Mouse (Mus musculus): ENCODE data around the gene Eif5b. TPM values are rescaled to one million over a fixed set of nuclear protein-coding genes. Genes with fewer than 3 reads are reported as not detected.

Eif5b gene
- 41.9 TPM for total RNA-seq (2023)

DNA sequence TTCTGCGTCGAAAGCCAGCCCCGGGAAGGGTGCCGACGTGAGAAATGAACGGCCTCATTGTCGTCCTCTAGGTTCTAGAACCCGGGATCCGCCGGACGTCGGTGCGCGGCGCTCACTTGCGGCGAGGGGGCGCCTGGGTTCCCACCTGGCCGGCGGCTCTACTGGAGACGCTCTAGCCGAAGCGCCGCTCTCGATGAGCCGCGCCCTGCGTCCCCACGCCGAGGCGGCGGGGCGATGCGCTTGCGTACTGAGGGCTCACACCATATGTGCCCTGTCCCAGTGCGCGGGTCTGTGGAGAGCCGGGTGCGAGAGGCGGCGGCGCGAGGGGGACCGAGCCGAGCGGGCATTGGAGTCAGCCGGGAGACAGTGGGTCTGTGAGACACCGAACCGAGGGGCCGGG lies at the start of gene Eif5b, which contains the start of gene Txndc9:
TSS of gene Eif5b (plus strand) at position 144 of the 400 bp plus-strand sequence.
TSS of gene Txndc9 (minus strand) at position 27 of the 400 bp plus-strand sequence.

DNA sequence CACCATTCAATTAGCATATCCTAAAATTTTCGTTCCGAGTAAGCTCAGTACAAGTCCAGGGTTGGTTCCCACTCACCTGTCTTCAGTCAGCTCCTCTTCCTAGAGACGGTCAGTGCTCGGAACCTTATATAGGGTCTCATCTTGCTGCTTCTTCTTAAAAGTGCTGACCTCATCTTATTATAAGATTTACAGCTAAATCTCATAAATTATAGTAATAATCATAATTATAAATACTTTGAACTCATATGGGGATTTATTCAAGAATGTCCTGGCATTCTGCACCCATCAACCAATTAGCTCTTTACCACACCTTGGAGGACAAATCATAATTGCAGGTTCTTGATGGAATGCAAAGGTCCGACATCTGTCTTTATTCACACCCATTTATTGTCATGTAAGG lies 40.2 kb upstream of the Eif5b start, which contains the start of gene Lyg1:
TSS of gene Lyg1 (minus strand) at position 101 of the 400 bp plus-strand sequence.

Other genes with a start within 250 kb of the Eif5b start
- 4.3 TPM for gene Tsga10, start 131.6 kb upstream of the Eif5b start, total RNA-seq (2023)
- gene Lipt1, start 126.3 kb upstream of the Eif5b start, total RNA-seq (2023): 2.3 TPM
- gene Mitd1, start 107.6 kb upstream of the Eif5b start, total RNA-seq (2023): 20.1 TPM
- gene Mrpl30, start 107.5 kb upstream of the Eif5b start, total RNA-seq (2023): 139 TPM
- not detected for gene Lyg2, start 81.5 kb upstream of the Eif5b start, total RNA-seq (2023)
- gene Lyg1, start 40.3 kb upstream of the Eif5b start, total RNA-seq (2023): not detected
- 77.8 TPM for gene Txndc9, start 117 bp upstream of the Eif5b start, total RNA-seq (2023)
- gene Rev1, start 131.8 kb downstream of the Eif5b start, total RNA-seq (2023): 37.3 TPM

Data from CD4-positive naive resting alpha-beta T cell, adult 76 days (primary cell).